Mouse (Mus musculus): ENCODE results near the gene Foxk2. TPM values are rescaled to one million over a fixed set of nuclear protein-coding genes. Genes with fewer than 3 reads are reported as not detected.
"Not testable (repeated sequence)": the region's sequence is repeated elsewhere in the genome, so short reads cannot be mapped to it uniquely, and the experiment has no call there.

Foxk2 gene
- polyA plus RNA-seq, 1 experiment, result 55.8 TPM

DNA sequence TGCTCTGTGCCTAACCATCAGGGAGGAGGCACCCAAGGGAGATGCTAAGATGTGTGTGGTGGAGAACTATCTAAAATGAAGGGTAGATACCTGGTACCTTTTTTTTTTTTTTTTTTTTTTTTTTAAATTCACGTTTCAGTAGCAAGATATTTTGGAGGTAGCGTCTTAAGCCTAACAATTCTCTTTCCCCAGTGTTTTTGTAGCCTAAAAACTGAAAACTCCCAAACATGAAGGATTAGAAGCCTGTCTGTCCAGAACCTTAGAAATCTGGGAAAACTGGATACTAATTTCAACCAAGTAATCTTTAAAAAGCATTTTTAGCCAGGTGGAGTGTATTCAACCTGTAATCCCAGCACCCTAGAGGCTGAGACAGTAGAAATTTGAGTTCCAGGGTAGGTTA, 1.3 kb downstream of the Foxk2 start:
- Histone ChIP-seq H3K4me1 (ENCODE audit: control insufficient read depth, insufficient read depth, low read length) (no peaks in the 10 kb centered on the region), H3K4me3 (ENCODE audit: insufficient read depth, low read length) (peak overlapping the region; percentile 95), H3K27ac (ENCODE audit: insufficient read depth, low read length) (no peak overlapping the region)
- no peak for TF ChIP-seq CTCF (IDR thresholded peaks at IDR 0.05; ENCODE audit: borderline replicate concordance, insufficient read depth, low read length)
- TF ChIP-seq POLR2A (IDR thresholded peaks at IDR 0.05; ENCODE audit: low read depth, low read length), result no peak

DNA sequence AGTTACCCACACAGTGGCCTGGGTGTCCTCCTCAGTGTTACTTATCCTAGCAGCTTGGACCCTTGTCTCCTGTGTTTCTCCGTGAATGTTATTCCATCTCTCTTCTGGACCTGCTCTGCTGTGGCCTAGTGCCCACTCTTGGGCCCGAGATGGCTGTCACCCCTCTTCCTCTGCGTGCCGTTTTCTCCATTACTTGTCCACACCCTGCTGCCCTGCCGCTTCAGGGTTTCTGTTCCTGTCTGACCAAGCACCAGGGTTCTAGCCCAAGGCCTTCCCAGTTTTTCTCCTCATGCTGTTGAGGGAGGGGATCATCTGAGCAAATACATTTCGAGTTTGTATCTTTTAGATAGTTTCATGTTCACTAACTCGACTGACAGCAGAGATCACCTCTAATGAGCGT, 17.7 kb downstream of the Foxk2 start:
- no peak overlapping the region for H3K27ac ChIP-seq (ENCODE audit: insufficient read depth, low read length)
- TF ChIP-seq POLR2A (IDR thresholded peaks at IDR 0.05; ENCODE audit: low read depth, low read length) (no peak), CTCF (IDR thresholded peaks at IDR 0.05; ENCODE audit: borderline replicate concordance, insufficient read depth, low read length) (no peak)
- H3K4me1 ChIP-seq (ENCODE audit: control insufficient read depth, insufficient read depth, low read length), result no peaks in the 10 kb centered on the region
- no peak overlapping the region for H3K4me3 ChIP-seq (ENCODE audit: insufficient read depth, low read length)

DNA sequence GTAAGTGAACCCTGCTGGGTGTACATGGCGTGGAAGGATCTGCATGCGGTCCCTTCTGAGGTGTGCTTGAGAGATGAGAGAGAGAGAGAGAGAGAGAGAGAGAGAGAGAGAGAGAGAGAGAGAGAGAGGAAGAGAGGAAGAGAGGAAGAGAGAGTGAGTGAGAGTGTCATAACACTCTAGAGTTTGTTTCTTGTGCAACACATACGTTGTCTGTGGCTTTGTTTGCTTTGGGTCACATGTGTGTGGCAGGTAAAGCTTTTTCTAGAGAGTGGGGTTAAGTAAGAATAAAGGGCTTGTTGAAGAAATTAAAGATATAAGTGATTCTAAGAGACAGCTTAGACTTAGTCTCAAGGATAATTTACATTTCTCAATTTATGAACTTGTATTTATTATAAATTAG, 18.2 kb downstream of the Foxk2 start:
- Histone ChIP-seq H3K27ac (ENCODE audit: insufficient read depth, low read length) (no peak overlapping the region), H3K4me1 (ENCODE audit: control insufficient read depth, insufficient read depth, low read length) (no peaks in the 10 kb centered on the region), H3K4me3 (ENCODE audit: insufficient read depth, low read length) (no peak overlapping the region)
- TF ChIP-seq POLR2A (IDR thresholded peaks at IDR 0.05; ENCODE audit: low read depth, low read length), result no peak
- TF ChIP-seq CTCF (IDR thresholded peaks at IDR 0.05; ENCODE audit: borderline replicate concordance, insufficient read depth, low read length), result no peak

DNA sequence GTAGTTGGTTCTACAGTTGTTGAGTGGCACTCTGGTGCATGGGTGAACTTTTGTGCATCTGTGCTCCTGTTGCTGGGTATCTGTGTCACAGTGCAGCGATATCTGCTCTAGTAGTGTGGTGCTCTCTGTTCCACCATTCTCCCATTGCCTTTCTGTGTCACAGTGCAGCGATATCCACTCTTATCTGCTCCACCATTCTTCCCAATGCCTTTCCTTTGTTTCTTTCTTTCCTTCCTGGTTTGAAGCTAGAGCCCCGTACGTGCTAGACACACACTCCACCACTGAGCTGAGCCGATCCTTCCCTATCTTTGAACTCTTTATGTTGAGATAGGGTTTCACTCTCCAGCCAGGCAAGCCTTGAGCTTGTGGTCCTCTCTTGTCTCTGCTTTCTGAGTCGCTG, 23.1 kb downstream of the Foxk2 start:
- Histone ChIP-seq H3K4me1 (ENCODE audit: control insufficient read depth, insufficient read depth, low read length) (no peaks in the 10 kb centered on the region), H3K4me3 (ENCODE audit: insufficient read depth, low read length) (no peak overlapping the region), H3K27ac (ENCODE audit: insufficient read depth, low read length) (no peak overlapping the region)
- TF ChIP-seq POLR2A (IDR thresholded peaks at IDR 0.05; ENCODE audit: low read depth, low read length) (no peak), CTCF (IDR thresholded peaks at IDR 0.05; ENCODE audit: borderline replicate concordance, insufficient read depth, low read length) (no peak)

DNA sequence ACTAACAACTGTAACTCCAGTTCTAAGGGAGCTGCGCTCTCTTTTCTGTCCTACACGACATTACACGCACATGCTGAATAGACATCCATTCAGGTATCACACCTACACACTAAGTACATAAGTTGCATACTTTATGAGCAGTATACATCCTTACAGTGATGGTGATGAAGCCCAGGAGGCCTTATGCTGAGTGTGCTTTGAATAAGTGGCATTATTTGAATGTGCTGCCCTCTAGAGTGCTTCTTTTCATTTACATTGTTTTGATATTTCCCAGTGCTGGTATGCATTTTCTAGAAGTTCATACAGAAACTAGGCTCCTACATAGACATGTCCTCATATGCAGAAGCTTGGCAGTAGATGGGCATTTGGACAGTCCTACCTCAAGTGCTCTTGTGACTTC, 30.1 kb downstream of the Foxk2 start:
- no peak overlapping the region for H3K4me3 ChIP-seq (ENCODE audit: insufficient read depth, low read length)
- no peaks in the 10 kb centered on the region for H3K4me1 ChIP-seq (ENCODE audit: control insufficient read depth, insufficient read depth, low read length)
- TF ChIP-seq CTCF (IDR thresholded peaks at IDR 0.05; ENCODE audit: borderline replicate concordance, insufficient read depth, low read length) (no peak), POLR2A (IDR thresholded peaks at IDR 0.05; ENCODE audit: low read depth, low read length) (no peak)
- no peak overlapping the region for H3K27ac ChIP-seq (ENCODE audit: insufficient read depth, low read length)

DNA sequence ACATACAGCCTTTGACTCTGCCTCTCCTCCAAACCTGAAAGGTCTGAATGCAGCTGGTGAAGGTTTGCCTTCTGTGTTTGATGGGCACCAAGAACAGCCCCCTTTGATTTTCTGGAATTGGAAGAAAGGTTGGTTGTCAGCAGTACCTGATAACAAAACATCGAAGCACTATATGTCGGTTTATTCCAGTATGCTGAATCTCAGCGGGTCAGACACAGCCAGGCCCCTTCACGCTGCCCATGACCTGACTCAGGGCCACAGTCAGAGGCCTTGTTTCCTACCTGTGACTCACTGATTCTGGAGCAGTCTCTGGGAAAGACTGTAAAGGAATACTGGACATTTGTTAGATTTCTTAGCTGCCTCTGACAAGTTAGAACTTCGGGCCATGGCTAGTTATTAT, 35.0 kb downstream of the Foxk2 start:
- H3K4me3 ChIP-seq (ENCODE audit: insufficient read depth, low read length), result no peak overlapping the region
- no peak overlapping the region for H3K27ac ChIP-seq (ENCODE audit: insufficient read depth, low read length)
- TF ChIP-seq POLR2A (IDR thresholded peaks at IDR 0.05; ENCODE audit: low read depth, low read length), result no peak
- TF ChIP-seq CTCF (IDR thresholded peaks at IDR 0.05; ENCODE audit: borderline replicate concordance, insufficient read depth, low read length), result no peak
- no peaks in the 10 kb centered on the region for H3K4me1 ChIP-seq (ENCODE audit: control insufficient read depth, insufficient read depth, low read length)

DNA sequence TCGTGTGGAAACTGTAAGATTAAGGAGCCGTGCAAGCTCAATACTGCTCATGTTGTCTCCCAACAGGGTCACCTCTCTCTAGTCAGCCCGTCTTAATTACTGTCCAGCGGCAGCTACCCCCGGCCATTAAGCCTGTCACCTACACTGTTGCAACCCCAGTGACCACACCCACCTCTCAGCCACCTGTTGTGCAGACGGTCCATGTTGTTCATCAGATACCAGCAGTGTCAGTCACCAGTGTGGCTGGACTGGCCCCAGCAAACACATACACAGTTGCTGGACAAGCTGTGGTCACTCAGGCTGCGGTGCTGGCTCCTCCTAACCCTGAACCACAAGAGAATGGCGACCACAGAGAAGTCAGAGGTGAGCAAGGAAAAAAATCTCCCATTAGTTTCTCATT, 38.7 kb downstream of the Foxk2 start:
- no peak overlapping the region for H3K4me3 ChIP-seq (ENCODE audit: insufficient read depth, low read length)

DNA sequence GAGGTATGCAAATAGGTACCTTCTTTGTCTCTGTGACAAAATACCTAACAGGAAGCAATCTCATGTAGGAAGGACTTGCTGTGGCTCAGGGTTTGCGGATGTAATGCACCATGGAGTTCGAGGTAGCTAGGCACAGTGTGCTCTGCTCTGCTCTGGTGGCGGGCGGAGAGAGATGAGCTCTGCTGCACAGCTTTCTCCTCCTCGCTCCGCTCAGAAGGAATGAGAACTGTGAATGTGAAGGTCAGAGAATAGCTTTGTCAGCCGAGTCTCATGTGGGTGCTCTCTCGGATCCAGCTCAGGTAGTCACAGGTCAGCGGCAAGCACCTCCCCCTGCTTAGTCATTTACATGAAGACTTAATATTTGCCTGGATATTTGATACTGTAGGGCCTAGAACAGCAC, 40.5 kb downstream of the Foxk2 start:
- no peak for TF ChIP-seq CTCF (IDR thresholded peaks at IDR 0.05; ENCODE audit: borderline replicate concordance, insufficient read depth, low read length)
- no peak for TF ChIP-seq POLR2A (IDR thresholded peaks at IDR 0.05; ENCODE audit: low read depth, low read length)
- H3K27ac ChIP-seq (ENCODE audit: insufficient read depth, low read length), result no peak overlapping the region
- no peaks in the 10 kb centered on the region for H3K4me1 ChIP-seq (ENCODE audit: control insufficient read depth, insufficient read depth, low read length)
- H3K4me3 ChIP-seq (ENCODE audit: insufficient read depth, low read length), result no peak overlapping the region

More for the DNA sequence above, 38.7 kb downstream of the Foxk2 start:
- H3K27ac ChIP-seq (ENCODE audit: insufficient read depth, low read length), result no peak overlapping the region
- no peak for TF ChIP-seq CTCF (IDR thresholded peaks at IDR 0.05; ENCODE audit: borderline replicate concordance, insufficient read depth, low read length)
- TF ChIP-seq POLR2A (IDR thresholded peaks at IDR 0.05; ENCODE audit: low read depth, low read length), result no peak
- no peaks in the 10 kb centered on the region for H3K4me1 ChIP-seq (ENCODE audit: control insufficient read depth, insufficient read depth, low read length)

DNA sequence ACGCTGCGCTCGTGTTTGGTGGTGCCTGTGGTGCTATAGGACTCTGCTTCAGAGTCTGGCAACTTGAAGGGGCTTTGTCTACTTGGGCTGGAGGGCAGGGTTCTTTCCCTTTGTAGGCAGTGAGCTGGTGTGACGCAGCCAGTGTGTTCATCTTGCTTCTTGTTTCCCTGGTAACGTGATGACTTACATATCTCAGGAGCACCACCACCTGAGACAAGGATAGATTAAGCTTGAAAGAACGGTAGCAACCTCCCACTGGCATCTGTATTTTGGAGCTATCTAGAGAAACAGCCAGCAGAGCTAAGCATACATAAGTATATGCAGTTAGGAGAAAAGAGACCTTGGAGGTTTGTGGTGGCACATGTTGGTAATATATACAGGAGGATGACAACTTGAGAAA, 45.6 kb downstream of the Foxk2 start:
- no peak overlapping the region for H3K27ac ChIP-seq (ENCODE audit: insufficient read depth, low read length)
- no peaks in the 10 kb centered on the region for H3K4me1 ChIP-seq (ENCODE audit: control insufficient read depth, insufficient read depth, low read length)
- no peak for TF ChIP-seq POLR2A (IDR thresholded peaks at IDR 0.05; ENCODE audit: low read depth, low read length)
- TF ChIP-seq CTCF (IDR thresholded peaks at IDR 0.05; ENCODE audit: borderline replicate concordance, insufficient read depth, low read length), result no peak
- H3K4me3 ChIP-seq (ENCODE audit: insufficient read depth, low read length), result no peak overlapping the region

DNA sequence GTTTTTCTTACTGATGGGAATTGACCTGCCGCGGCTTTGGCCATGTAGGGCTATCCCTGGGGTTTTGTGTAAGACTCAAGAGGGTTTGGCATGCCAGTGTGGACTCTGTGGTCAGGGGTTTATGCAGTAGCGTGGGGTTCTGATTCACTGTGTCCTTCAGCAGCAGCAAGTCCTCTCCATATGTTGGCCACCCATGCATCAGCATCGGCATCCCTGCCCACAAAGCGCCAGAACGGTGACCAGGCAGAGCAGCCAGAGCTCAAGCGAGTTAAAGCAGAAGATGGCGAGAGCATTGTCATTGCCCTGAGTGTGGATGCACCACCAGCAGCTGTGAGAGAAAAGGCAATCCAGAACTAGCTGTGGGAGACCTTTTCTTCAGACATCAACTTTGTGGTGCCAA, 46.8 kb downstream of the Foxk2 start:
- TF ChIP-seq POLR2A (IDR thresholded peaks at IDR 0.05; ENCODE audit: low read depth, low read length) (no peak), CTCF (IDR thresholded peaks at IDR 0.05; ENCODE audit: borderline replicate concordance, insufficient read depth, low read length) (no peak)
- Histone ChIP-seq H3K27ac (ENCODE audit: insufficient read depth, low read length) (no peak overlapping the region), H3K4me3 (ENCODE audit: insufficient read depth, low read length) (no peak overlapping the region), H3K4me1 (ENCODE audit: control insufficient read depth, insufficient read depth, low read length) (no peaks in the 10 kb centered on the region)

DNA sequence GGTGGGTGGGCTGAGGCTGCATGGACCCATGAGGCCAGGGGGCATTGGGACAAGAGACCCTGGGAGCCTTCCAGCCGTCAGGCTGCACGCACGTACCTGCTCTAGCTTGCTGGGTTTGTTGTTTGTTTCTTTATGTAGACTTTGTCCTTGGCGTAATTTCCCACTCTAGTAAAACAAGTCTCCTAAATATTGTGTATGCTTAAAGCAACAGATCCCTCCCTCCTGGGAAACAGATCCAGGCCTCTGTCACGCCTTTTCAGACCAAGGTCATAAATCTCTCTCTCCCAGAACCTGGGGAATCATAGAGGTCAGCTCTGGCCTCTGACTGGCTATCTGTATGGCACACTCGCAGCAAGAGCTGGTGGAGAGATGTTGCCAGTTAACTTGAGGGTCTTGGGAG, 47.9 kb downstream of the Foxk2 start:
- H3K27ac ChIP-seq (ENCODE audit: insufficient read depth, low read length); H3K4me1 ChIP-seq (ENCODE audit: control insufficient read depth, insufficient read depth, low read length); H3K4me3 ChIP-seq (ENCODE audit: insufficient read depth, low read length): not testable (repeated sequence)

Measured in embryonic fibroblast, embryonic 13.5 days (primary cell).